Mouse (Mus musculus): ENCODE measurements around the gene Lrrc71.

- TF ChIP-seq POLR2A (IDR thresholded peaks at IDR 0.05; ENCODE audit: insufficient read depth, low read depth, low read length) (no peak), CTCF (IDR thresholded peaks at IDR 0.05; ENCODE audit: insufficient read depth, low read depth, low read length) (peak; percentile 54; the same call in 1 of the 2 replicates)
Measured at GRCm38 (mm10) chr3:87795336-87796277, 47.2 kb upstream of the Lrrc71 start.
